Mouse (Mus musculus): ENCODE results near the gene Hnrnpf.

Hnrnpf gene

DNA sequence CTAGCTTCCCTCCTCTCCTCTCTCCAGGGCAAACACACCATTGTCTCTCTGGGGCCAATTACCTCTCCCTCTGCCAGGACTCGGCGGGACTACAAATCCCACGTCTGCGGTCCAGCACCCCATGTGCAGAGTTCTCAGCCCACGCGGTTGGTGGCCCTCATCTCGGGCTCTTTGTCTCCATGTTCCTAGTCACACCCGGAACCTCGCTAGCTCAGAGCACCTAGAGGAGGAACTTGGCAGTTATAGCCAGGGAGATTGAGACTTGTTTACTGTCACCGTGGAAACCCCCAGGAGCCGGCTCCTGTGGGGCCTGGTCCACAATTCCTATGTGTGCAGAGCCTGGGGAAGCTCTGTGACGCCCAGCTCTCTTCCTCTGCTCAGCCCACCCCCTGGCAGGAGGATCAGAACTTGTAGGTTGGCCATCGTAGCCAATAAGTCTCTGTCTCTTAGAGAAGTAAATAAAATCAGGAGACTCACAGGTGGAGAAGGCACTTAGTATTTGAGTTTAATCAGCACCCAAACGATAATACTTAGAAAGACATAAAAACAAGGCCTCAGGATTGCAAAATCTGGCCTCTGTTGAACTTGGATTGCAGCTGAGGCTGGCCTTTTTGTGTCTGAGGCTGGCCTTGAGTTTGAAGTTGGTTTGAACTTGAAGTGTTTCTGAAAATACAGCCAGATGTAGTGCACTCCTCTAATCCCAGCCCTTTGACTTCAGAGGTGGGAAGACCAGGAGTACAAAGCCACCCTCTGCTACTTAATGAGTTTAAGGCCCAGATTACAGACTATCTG, 8.6 kb upstream of the Hnrnpf start:
- in situ Hi-C loops (cut with MboI, MseI): no loop called here

DNA sequence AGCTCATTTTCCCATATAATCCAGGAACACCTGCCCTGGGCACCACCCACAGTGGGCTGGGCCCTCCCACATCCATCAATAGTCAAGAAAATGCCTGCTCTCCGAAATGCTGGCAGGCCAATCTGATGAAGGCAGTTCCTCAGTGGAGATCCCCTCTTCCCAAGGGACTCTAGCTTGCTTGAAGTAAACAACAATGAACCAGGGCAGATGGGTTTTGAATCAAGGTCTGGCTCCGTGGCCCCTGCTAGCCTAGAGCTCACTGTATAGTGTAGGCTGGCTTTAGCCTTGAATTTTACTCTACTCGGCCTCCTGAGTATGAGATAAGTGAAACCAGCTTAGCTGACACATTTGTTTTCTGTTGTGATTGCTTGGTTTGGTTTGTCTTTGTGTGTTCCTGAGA, 7.7 kb upstream of the Hnrnpf start:
- in situ Hi-C loops (cut with MboI, MseI): no loop called here

DNA sequence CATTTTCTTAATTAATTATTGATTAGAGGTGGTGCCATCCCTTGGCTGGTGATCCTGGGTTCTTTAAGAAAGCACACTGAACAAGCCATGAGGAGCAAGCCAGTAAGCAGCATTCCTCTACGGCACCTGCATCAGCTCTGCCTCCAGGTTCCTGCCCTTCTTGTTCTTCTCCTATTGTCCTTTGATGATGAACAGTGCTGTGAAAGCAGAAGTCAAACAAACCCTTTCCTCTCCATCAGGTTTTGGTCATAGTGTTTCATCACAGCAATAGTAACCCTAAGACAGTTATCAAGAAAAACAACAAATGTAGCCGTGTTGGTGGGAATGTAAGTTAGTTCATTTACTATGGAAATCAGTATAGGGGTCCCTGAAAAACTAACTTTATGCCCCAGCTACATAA, 6.7 kb upstream of the Hnrnpf start:
- in situ Hi-C loops (cut with MboI, MseI): no loop called here

DNA sequence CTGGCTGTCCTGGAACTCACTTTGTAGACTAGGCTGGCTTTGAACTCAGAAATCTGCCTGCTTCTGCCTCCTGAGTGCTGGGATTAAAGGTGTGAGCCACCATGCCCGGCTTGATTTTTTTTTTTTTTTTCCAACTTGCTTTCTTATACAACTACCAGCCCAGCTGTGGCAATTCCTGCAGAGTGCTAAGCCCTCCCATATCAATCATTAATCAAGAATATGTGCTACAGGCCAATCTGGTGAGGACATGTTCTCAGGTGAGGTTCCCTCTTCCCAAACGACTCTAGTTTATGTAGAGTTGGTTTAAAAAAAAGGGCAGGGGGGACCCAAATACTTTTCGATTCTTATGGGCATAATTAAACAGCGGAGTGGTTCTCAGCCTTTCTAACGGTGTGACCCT, 2.3 kb upstream of the Hnrnpf start:
- in situ Hi-C loops (cut with MboI, MseI): no loop called here

DNA sequence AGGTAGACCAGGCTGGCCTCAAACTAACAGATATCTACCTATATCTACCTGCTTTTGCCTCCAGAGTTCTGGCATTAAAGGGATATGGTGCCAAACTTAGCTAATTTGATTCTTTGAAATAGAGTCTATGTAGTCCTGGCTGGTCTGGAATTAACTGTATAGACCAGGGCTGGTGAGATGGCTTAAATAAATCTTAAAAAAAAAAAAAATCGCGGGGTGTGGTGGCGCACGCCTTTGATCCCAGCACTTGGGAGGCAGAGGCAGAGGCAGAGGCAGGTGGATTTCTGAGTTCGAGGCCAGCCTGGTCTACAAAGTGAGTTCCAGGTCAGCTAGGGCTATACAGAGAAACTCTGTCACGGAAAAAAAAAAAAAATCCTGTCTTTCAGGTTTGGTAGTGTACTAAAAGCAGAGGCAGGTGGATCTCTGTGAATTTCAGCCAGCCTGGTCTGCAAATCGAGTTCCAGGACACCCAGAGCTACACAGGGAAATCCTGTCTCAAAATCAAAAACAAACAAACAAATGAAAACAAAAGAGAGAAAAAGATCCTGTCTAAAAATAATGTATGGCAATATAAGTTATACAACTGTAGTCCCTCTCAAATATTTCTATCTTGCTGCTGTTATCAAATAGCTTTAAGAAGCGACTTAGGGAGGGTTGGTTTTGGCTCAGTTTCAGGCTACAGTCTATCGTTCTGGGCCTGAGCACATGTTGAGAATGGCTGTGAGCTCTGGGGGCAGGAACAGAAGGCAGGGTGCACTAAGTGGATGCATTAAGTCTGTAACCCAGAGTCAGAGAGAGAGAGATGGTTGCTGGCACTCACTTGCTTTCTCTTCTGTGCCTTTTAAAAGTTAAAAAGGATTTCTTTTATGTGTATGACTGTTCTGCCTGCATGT, 1.6 kb downstream of the Hnrnpf start:
- in situ Hi-C loops (cut with MboI, MseI): loop anchor here (10.0 kb wide), 1 partner anchor 1483 kb away; no protein-coding TSS in a partner anchor

DNA sequence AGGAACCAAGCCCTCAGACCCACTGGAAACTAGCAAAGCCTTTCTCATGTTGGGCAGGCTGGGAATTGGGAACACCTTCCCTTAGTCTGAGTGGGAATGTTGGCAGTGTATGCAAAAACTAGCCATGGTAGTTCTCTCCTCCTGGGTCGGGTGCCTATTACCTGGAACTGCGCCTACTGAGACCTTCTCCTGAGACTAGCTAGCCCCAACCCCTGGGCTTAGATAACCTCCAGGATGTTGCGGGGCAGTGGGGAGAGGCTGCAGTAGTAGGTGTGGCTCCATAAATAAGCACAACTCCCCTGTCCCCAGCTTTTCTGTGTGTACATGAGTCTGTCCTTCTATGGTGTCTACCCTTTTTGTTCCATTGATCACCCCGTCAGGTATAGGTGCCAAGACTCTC, 2.4 kb downstream of the Hnrnpf start:
- in situ Hi-C loops (cut with MboI, MseI): loop anchor here (10.0 kb wide), 1 partner anchor 1482 kb away; no protein-coding TSS in a partner anchor

DNA sequence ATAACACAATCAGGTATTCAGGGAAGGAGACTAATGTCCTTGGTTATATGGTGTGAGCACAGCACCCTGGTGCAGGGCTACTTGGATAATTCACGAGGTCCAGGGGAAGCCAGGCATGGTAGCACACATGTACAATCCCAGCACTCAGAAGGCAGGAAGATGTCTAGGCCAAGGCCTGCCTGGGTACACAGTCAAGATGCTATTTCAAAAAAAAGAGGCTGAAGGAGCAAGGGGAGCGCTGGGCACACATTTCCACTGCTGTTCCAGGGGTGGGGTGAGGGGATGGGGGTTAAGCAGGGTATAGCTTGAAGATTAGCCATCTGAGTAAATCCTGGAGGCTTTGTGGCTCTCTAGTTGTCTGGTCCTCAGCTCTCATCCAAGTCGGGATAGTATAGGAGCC, 3.7 kb downstream of the Hnrnpf start:
- in situ Hi-C loops (cut with MboI, MseI): loop anchor here (10.0 kb wide), 1 partner anchor 1481 kb away; no protein-coding TSS in a partner anchor

DNA sequence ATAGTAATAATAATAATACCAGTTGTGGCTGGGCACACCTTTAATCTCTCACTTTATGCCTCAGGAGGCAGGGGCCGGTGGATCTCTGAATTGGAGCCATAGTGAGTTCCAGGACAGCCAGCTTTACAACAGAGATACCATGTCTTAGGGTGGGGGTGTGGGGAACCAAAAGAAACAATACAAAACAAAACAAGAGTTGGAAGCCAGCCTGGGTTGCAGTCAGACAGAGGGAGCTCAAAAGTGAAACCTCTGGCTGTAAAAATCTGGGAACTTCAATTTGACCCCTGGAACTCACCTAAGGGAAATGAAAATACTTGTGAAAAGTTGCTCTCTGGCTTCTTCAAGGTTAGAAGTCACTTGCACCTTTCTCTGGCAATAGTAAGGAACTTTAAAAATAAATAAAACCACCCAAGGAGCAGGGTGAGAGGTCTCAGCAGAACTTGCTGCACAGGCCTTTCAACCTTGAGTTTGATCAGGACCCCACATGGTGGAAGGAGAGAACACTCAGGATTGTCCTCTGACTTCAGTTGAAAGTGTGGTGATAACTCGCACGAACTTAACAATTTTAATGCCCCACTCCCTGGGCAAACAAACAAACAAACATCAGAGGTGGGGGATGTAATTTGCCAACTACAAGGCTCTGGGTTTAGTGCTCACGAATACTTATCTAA, 5.3 kb downstream of the Hnrnpf start:
- in situ Hi-C loops (cut with MboI, MseI): loop anchor here (10.0 kb wide), 1 partner anchor 1479 kb away; no protein-coding TSS in a partner anchor

DNA sequence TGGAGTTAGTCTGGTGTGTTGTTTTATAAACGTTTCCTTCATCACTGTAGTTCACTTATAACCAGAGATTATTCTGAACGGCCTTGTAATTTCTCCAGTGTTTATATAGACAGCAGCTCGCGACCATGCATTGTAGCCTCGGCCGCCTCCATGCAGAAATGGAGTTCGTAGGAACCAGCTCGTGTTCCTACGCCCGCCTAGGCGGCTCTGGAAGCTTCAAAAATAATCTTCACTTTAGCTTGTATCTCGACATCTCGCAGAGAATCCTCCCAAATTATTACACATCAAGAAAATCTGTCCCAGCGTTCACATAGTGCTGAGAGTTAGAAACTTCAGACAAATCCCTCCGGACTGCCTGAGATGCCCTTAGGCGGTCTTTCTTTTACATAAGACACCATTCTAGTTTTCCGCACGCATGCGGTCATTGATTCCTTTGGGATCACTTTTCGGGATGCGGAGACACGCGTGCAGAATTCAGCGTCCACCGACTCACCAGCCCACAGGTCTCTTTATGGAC, 5.9 kb downstream of the Hnrnpf start:
- in situ Hi-C loops (cut with MboI, MseI): loop anchor here (10.0 kb wide), 1 partner anchor 1479 kb away; no protein-coding TSS in a partner anchor

DNA sequence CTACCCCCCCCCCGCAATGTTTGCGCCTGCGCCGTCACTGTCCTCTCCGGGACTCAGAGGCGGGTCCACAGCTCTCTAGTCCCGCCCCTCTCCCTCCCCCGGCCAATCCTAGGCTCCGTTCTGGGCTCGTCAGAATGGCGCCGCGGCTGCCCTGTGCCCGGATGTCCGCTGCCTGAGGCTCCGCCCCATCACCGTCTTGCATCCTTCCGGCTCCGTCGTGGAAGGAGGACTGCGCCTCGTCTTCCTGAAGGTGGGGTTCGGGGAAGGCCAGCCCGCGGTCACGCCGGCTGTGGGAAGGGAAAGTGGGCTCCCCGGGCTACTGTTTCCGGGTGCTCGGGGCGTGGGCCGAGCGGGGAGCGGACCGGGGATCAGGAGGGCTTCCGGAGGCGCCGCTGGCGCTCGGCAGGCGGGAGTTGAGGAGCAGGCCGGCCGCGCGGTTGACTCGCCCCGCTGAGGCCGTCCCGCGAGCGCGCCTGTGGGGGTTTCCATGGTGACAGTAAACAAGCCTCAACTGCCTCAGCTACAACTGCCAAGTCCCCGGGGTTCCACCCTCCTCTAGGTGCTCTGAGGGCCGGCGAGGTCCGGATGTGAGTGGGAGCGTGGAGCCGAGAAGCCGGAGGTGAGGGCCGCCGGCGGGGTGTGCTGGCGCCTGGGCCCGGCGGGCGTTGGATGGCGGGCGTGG, 6.6 kb downstream of the Hnrnpf start:
- in situ Hi-C loops (cut with MboI, MseI): loop anchor here (10.0 kb wide), 1 partner anchor 1478 kb away; no protein-coding TSS in a partner anchor

DNA sequence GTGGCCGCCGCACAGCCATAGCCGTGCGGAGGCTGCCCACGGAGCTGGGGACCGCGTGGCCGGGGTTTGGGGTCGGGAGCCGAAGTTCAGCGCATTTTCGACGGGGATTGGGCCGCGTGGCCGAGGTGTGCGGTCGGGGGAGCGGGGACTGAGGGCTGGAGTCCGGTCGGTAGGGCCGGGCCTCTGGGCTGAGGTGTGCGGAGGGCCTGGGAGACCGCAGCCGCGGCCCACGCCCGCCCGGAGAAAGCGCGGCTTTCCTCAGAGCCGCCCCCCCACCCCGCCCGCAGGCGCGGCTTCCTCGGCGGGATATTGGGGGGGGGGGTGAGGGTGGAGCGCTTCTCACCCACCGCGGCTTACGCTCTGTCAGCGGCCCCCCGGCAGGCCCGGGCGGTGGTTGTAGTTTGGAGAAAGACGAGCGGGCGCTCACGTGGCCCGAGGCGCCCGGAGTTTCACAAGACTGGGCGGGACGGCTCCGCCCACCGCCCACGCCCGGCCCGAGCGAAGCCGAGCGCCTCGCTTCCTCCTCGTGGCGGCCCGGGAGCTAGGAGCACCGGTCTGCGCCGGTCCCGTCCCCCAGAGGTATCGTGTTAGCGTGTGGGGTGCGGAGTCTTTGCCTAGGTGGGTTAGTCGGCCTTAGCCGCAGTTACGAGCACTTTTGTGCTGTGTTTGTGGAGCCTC, 7.3 kb downstream of the Hnrnpf start:
- in situ Hi-C loops (cut with MboI, MseI): loop anchor here (10.0 kb wide), 1 partner anchor 1477 kb away; no protein-coding TSS in a partner anchor

DNA sequence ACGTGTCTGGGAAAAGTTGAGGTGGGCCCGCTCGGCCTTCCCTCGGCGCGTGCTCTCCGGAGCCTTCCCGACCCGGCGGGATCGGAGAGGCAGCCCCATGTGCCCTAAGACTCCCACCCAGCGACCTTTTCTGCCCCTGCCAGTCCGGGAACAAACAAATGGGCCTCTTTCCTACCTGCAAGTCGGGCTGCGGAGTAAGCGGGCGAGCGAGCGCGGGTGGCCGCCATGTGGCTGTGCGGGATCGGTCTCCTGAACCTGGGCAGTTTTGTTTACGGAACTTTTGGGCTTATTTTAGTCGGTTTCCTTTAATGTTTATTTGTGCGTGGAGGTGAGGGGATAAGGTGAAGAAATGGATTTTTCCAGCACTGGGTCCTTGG, 7.8 kb downstream of the Hnrnpf start:
- in situ Hi-C loops (cut with MboI, MseI): loop anchor here (10.0 kb wide), 1 partner anchor 1477 kb away; no protein-coding TSS in a partner anchor

DNA sequence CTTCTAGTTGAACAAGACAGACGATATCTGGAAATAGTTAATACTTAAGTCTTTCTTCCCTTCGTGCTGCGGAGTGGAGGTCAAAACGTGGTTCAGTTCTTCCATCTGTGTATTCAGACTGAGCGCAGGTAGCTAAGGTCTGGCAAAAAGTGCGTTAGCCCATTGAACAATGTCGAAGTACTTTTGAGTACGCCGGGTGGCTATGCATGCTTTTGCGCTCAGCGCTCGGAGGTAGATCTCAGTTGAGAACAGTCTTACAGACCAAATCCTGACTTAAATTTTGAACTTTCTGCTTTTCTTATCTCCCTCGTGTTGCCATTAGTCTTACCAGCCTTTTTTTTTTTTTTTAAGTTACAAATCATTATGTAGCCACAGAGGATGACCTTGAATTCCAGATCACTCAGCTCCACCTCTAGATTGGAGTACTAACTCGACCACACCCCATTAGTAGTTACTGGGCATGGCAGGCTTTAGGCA, 8.3 kb downstream of the Hnrnpf start:
- in situ Hi-C loops (cut with MboI, MseI): loop anchor here (10.0 kb wide), 1 partner anchor 1476 kb away; no protein-coding TSS in a partner anchor

DNA sequence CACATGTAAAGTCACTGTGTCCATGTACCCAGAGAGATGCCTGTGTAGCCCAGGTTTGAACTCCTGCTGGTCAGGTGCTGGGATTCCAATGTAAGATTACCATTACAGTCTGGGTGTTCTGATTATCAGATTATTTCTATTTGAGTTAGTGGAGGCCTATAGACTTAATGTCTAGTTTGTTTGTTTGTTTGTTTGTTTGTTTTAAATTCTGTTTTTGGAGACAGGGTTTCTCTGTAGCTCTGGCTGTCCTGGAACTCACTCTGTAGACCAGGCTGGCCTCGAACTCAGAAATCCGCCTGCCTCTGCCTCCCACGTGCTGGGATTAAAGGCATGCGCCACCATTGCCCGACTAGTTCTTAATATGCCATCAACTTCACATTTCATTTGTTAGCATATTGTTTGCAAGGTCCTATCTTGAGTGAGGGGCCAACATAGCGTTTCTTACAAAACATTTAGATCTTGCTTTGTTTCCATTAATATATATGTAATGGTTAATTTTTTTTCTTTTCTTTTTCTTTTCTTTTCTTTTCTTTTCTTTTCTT, 10.1 kb downstream of the Hnrnpf start:
- in situ Hi-C loops (cut with MboI, MseI): no loop called here

DNA sequence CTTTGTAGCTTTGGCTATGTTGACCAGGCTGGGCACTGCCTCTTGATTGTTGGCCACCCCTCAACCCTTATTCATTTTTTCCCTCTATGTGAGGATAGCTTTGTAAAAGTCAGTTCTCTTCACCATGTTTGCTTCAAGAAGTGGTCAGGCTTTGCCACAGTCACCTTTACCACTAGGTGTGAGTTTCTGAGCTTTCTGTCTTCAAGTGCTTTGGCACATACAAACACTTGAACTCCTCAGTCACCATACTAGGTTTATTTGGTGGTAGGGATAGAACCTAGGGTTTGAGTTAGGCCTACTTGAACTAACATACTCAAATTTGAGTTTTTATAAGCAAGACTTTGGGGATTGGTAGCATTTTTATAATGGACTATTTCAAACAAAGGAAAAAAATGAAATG, 14.4 kb downstream of the Hnrnpf start:
- in situ Hi-C loops (cut with MboI, MseI): no loop called here

DNA sequence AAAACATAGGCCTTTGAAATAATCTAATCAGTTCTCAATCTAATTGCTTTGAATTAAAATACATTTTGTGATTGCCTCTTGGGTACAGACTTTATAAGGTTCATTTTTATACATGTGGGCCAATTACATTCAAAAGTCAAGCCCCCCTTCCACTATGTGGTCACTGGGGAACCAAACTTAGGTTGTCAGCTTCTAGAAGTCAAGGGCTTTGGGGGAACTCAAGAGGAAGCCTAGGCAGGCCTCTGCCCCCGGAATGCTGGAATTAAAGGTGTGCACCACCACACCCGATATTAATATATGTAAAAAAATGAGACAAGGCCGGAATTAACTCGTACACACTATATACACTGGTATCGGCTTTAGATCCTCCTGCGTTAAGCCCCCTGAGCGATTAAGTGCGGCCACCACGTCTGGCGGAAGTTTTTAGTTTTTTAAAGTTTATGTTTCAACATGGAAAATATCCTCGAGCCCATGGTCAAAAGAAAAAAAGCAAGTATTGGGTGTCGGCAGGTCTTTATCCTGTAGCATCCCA, 16.1 kb downstream of the Hnrnpf start:
- in situ Hi-C loops (cut with MboI, MseI): loop anchor here (5.0 kb wide), 1 partner anchor 54 kb away; the partner anchor contains the start of gene Zfp239

DNA sequence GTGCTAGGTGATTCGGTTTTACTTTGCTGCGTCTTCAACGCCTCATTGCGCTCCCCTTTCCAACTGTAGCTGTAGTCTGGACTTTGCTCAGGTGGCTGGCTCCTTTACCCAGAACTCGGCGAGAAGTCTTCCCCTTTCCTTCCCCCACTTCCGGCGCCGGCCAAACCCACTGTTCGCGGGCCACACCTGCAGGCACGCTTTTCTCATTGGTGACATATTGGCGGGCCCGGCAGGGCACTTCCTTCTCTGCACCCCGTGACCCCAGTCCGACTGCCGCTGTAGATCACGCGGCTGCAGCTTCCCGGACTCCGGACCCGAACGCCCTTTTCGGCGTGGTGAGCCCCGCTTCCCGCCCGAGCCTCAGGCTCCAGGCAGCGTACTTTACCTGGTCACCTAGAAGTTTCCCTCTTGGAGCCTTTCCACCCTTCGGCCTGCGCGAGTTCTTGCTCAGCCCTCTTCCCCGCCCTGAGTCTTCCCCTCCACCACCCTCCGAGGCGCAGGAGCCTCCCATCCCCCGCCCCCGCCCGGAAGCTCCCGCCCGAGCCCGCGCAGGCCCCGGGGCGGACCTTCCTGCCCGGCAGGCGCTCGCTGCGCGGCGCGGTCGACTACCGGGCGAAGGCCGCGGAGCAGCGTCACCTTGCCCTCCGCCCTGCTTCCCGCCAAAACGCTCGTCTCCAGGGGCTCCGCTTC, 16.8 kb downstream of the Hnrnpf start:
- in situ Hi-C loops (cut with MboI, MseI): loop anchor here (5.0 kb wide), 1 partner anchor 55 kb away; the partner anchor contains the start of gene Zfp239

DNA sequence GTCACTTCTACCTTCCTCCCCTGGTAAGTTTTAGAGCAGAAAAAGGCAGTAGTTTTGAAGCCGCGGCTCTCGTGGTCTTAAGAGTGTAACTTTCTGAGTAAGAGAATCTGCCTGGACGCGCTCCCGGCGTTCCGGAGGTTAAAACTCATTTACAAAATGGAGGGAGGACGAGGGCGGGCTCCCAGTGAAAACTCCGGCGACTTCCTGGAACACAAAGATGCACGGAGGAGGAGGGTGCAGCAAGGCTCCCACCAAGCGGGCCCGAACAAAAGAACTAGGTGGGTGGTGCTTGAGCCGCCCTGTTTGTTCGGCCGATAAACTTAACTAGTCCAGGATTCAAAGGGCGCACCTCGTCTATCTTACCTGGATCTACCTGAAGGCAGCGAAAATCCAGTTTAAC, 17.5 kb downstream of the Hnrnpf start:
- in situ Hi-C loops (cut with MboI, MseI): loop anchor here (5.0 kb wide), 1 partner anchor 55 kb away; the partner anchor contains the start of gene Zfp239

DNA sequence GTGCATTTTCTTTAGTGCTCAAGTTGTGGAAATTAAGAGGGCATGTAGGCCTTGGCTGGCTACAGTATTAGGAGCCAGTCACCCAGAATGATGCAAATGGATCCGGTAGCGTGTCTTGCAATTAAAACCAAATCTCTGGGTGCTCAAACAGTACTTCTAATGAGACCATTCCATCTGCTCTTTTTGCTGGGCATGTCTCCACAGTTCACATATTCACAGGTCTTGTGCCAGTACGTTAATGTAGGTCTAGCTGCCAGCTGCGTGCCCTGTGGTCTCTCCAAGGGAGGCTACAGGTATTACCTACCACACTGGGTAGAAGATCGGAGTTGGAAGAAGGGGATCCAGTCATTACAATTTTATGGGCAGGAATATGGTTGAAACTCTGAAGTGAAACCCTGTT, 17.9 kb downstream of the Hnrnpf start:
- in situ Hi-C loops (cut with MboI, MseI): loop anchor here (5.0 kb wide), 1 partner anchor 56 kb away; the partner anchor contains the start of gene Zfp239

All from T-helper 1 cell (primary cell).